Mouse (Mus musculus): ENCODE results near the gene Mtfr1l. TPM values are rescaled to one million over a fixed set of nuclear protein-coding genes. Genes with fewer than 3 reads are reported as not detected.
A peak's percentile ranks its signal among the peaks of the same experiment; 100 is the strongest.

Mtfr1l gene
- polyA plus RNA-seq, 1 experiment from 2014 or later, result 130 TPM

- Histone ChIP-seq H3K4me3 (ENCODE audit: low read length) (no peak overlapping the region), H3K27me3 (ENCODE audit: control insufficient read depth, insufficient read depth, low read length) (no peaks in the 10 kb centered on the region), H3K9me3 (ENCODE audit: control insufficient read depth, low read length) (no peaks in the 10 kb centered on the region), H3K27ac (ENCODE audit: low read depth, low read length) (no peak overlapping the region), H3K36me3 (ENCODE audit: control insufficient read depth, insufficient read depth, low read length) (no peaks in the 10 kb centered on the region), H3K9ac (ENCODE audit: low read depth, low read length) (no peak overlapping the region), H3K4me2 (replicated peaks; ENCODE audit: low read depth, low read length) (no peak overlapping the region), H3K4me1 (ENCODE audit: control insufficient read depth, insufficient read depth, low read length) (no peaks in the 10 kb centered on the region)
- ATAC-seq (ENCODE audit: low FRiP score, low TSS enrichment), result no peak
- 100% methylated on average over 2 of the region's 2 CpGs for WGBS
Observed at GRCm38 (mm10) chr4:134562014-134562413, 26.8 kb upstream of the Mtfr1l start.

DNA sequence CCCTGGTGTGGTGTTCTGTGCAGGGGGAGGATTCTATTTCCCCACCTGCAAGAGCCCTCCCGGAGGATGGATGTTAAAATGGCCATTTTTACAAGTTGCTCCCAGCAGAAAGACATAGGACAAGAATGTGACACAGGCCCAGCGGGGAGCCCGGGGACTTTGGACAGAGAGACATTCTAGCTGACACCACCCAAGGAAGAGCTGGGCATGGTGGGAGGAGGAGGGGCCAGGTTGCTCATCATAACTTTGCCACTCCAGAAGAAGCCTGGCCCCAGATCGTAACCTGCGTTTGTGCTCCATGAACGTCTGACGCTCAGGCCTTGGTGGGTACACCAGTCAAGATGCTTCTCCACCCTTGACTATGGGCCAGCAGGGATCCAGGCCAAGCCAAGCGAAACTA, 25.5 kb upstream of the Mtfr1l start:
- H3K27me3 ChIP-seq (ENCODE audit: control insufficient read depth, insufficient read depth, low read length), result no peaks in the 10 kb centered on the region
- WGBS, result 90% methylated on average over 8 of the region's 8 CpGs
- H3K9me3 ChIP-seq (ENCODE audit: control insufficient read depth, low read length), result no peaks in the 10 kb centered on the region
- no peak for ATAC-seq (ENCODE audit: low FRiP score, low TSS enrichment)
- no peaks in the 10 kb centered on the region for H3K36me3 ChIP-seq (ENCODE audit: control insufficient read depth, insufficient read depth, low read length)
- H3K4me2 ChIP-seq (replicated peaks; ENCODE audit: low read depth, low read length), result no peak overlapping the region
- H3K4me1 ChIP-seq (ENCODE audit: control insufficient read depth, insufficient read depth, low read length), result no peaks in the 10 kb centered on the region
- H3K27ac ChIP-seq (ENCODE audit: low read depth, low read length), result no peak overlapping the region
- no peak overlapping the region for H3K4me3 ChIP-seq (ENCODE audit: low read length)
- no peak overlapping the region for H3K9ac ChIP-seq (ENCODE audit: low read depth, low read length)

DNA sequence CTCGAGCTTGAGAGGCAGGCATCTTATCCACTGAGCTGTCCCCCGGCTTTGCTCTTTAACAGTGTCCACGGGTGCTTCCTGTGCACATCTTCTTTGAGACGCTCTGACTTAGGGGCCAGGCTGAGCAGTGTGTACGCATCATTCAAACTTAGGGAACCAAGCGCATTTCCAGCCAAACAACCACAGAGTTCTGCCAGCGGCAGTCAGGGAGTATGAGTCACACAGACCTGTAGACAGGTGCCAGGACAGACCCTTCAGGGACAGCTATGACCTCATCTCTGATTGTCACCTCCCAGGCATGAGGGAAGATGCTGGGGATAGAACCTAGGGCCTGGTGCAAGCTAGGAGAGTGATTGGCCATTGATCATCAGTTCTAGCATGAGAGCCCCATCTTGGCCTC, 24.0 kb upstream of the Mtfr1l start:
- Histone ChIP-seq H3K27ac (ENCODE audit: low read depth, low read length) (no peak overlapping the region), H3K36me3 (ENCODE audit: control insufficient read depth, insufficient read depth, low read length) (no peaks in the 10 kb centered on the region), H3K4me3 (ENCODE audit: low read length) (no peak overlapping the region), H3K4me2 (replicated peaks; ENCODE audit: low read depth, low read length) (no peak overlapping the region), H3K9ac (ENCODE audit: low read depth, low read length) (no peak overlapping the region), H3K4me1 (ENCODE audit: control insufficient read depth, insufficient read depth, low read length) (no peaks in the 10 kb centered on the region), H3K27me3 (ENCODE audit: control insufficient read depth, insufficient read depth, low read length) (no peaks in the 10 kb centered on the region), H3K9me3 (ENCODE audit: control insufficient read depth, low read length) (no peaks in the 10 kb centered on the region)
- ATAC-seq (ENCODE audit: low FRiP score, low TSS enrichment), result no peak
- 82% methylated on average over 7 of the region's 7 CpGs for WGBS

DNA sequence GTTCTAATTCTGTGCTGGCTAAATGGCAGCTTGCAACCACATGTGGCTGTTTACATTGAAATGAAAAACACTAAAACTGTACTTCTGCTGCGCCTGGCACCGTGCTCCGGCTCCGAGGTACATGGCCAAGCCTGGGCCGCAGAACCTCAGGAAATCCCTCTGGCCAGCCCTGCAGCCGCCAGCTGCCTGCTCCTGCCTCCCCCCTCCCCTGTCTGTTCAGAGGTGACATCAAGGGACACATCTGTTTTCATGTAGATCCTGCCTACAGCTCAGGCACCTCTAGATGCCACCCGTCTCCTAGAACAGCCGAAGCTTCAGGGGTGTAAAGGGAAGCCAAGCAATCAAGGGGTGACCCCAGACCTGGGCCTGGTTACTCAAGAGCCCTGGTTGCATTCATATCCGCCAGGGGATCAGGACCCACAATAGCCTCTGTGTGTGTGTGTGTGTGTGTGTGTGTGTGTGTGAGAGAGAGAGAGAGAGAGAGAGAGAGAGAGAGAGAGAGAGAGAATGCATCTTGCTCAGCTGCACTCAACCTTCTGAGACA, 23.5 kb upstream of the Mtfr1l start:
- H3K4me2 ChIP-seq (replicated peaks; ENCODE audit: low read depth, low read length), result no peak overlapping the region
- no peaks in the 10 kb centered on the region for H3K27me3 ChIP-seq (ENCODE audit: control insufficient read depth, insufficient read depth, low read length)
- no peak overlapping the region for H3K9ac ChIP-seq (ENCODE audit: low read depth, low read length)
- no peaks in the 10 kb centered on the region for H3K36me3 ChIP-seq (ENCODE audit: control insufficient read depth, insufficient read depth, low read length)
- H3K27ac ChIP-seq (ENCODE audit: low read depth, low read length), result no peak overlapping the region
- ATAC-seq (ENCODE audit: low FRiP score, low TSS enrichment), result no peak
- H3K4me1 ChIP-seq (ENCODE audit: control insufficient read depth, insufficient read depth, low read length), result no peaks in the 10 kb centered on the region
- WGBS, result 56% methylated on average over 9 of the region's 9 CpGs
- no peaks in the 10 kb centered on the region for H3K9me3 ChIP-seq (ENCODE audit: control insufficient read depth, low read length)
- no peak overlapping the region for H3K4me3 ChIP-seq (ENCODE audit: low read length)

DNA sequence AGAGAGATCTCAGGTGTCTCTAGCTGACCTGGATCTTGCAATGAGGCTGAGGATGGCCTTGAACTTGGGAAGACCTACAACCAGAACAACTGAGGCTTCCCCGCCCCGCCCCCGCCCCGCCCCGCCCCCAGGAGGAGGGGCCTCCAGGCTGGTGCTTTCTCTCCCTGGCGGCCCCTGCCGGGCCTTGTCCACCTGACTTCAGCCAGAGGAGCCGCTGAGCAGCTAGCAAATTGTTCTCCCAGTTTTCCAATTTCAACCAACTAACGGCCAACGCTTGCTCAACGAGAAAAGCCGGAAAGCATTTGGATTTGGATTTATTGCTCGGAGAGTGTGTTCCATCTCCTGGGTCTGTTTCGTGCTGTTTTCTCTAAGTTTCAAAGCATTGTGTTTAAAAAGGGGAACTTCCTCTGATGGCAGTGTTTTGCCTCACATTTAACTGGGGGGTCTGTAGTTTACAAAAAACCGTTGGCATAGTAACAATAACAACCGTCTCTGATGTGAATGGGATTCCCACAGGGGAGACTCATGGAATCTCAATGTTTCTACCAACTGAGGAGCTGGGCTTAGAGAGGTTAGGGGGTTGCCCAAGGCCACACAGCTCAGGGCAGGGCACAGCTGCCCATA, 22.6 kb upstream of the Mtfr1l start:
- no peak overlapping the region for H3K4me2 ChIP-seq (replicated peaks; ENCODE audit: low read depth, low read length)
- no peak overlapping the region for H3K4me3 ChIP-seq (ENCODE audit: low read length)
- no peak overlapping the region for H3K27ac ChIP-seq (ENCODE audit: low read depth, low read length)
- no peak for ATAC-seq (ENCODE audit: low FRiP score, low TSS enrichment)
- no peak overlapping the region for H3K9ac ChIP-seq (ENCODE audit: low read depth, low read length)
- WGBS, result 19% methylated on average over 15 of the region's 16 CpGs
- H3K4me1 ChIP-seq (ENCODE audit: control insufficient read depth, insufficient read depth, low read length), result no peaks in the 10 kb centered on the region
- no peaks in the 10 kb centered on the region for H3K36me3 ChIP-seq (ENCODE audit: control insufficient read depth, insufficient read depth, low read length)
- H3K9me3 ChIP-seq (ENCODE audit: control insufficient read depth, low read length), result no peaks in the 10 kb centered on the region
- H3K27me3 ChIP-seq (ENCODE audit: control insufficient read depth, insufficient read depth, low read length), result no peaks in the 10 kb centered on the region

DNA sequence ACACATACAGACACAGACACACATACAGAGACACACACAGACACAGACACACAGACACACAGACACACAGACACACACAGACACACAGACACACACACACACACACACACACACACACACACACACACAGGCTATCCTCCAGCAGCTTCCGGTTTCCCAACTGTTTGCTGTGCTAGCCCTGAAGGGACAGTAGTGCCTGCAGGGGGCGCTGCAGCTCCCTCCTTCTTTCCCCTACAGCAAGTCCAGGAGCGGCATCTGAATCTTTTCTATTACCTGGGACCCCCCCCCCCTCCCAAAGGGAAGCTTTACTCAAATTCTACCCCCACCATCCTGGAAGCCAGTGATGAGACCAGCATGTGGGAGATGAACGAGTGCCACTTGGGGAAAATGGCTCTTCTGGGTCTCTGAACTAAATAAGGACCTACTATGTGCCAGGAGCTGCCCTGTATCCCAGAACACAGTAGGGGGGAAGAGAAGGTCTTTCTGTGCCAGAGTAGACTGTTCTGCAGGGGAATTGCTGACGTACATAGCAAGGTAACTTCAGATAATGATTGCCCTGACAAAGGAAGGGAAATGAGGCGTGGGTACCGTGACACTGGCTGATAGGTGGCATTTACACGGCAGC, 20.9 kb upstream of the Mtfr1l start:
- Histone ChIP-seq H3K36me3 (ENCODE audit: control insufficient read depth, insufficient read depth, low read length) (no peaks in the 10 kb centered on the region), H3K4me2 (replicated peaks; ENCODE audit: low read depth, low read length) (no peak overlapping the region), H3K27me3 (ENCODE audit: control insufficient read depth, insufficient read depth, low read length) (no peaks in the 10 kb centered on the region), H3K9me3 (ENCODE audit: control insufficient read depth, low read length) (no peaks in the 10 kb centered on the region), H3K27ac (ENCODE audit: low read depth, low read length) (no peak overlapping the region), H3K9ac (ENCODE audit: low read depth, low read length) (no peak overlapping the region), H3K4me3 (ENCODE audit: low read length) (no peak overlapping the region), H3K4me1 (ENCODE audit: control insufficient read depth, insufficient read depth, low read length) (0 out of 2 replicates have a peak, but pooled peaks cover 7% of the 10 kb centered on the region)
- ATAC-seq (ENCODE audit: low FRiP score, low TSS enrichment), result no peak
- WGBS, result 51% methylated on average over 8 of the region's 8 CpGs

DNA sequence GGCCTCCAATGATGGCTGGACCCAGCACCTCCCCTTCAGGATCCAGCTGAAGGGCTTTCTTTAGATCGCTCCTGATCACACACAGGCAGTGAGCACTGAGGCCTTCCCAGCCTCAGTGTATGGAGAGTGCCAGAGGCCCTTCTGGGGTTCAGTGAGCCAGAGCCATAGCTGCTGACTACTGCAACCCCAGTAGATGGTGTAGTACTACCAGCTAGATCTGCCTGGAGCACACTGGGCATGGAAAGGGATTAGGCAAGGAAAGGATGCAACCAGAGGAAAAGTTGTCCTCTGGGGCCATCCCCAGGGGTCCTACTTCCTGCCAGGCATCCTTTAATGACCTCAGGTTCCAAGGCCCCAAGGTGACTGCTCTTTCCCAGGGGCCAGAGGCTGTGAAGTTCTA, 18.4 kb upstream of the Mtfr1l start:
- Histone ChIP-seq H3K36me3 (ENCODE audit: control insufficient read depth, insufficient read depth, low read length) (peaks cover 4% of the 10 kb centered on the region; the same call in 1 of the 2 replicates), H3K4me3 (ENCODE audit: low read length) (no peak overlapping the region), H3K27me3 (ENCODE audit: control insufficient read depth, insufficient read depth, low read length) (no peaks in the 10 kb centered on the region), H3K27ac (ENCODE audit: low read depth, low read length) (no peak overlapping the region), H3K9ac (ENCODE audit: low read depth, low read length) (no peak overlapping the region), H3K4me2 (replicated peaks; ENCODE audit: low read depth, low read length) (no peak overlapping the region), H3K9me3 (ENCODE audit: control insufficient read depth, low read length) (peaks cover 6% of the 10 kb centered on the region; the same call in 1 of the 2 replicates), H3K4me1 (ENCODE audit: control insufficient read depth, insufficient read depth, low read length) (0 out of 2 replicates have a peak, but pooled peaks cover 9% of the 10 kb centered on the region)
- WGBS, result 88% methylated on average over 1 of the region's 1 CpGs
- no peak for ATAC-seq (ENCODE audit: low FRiP score, low TSS enrichment)

DNA sequence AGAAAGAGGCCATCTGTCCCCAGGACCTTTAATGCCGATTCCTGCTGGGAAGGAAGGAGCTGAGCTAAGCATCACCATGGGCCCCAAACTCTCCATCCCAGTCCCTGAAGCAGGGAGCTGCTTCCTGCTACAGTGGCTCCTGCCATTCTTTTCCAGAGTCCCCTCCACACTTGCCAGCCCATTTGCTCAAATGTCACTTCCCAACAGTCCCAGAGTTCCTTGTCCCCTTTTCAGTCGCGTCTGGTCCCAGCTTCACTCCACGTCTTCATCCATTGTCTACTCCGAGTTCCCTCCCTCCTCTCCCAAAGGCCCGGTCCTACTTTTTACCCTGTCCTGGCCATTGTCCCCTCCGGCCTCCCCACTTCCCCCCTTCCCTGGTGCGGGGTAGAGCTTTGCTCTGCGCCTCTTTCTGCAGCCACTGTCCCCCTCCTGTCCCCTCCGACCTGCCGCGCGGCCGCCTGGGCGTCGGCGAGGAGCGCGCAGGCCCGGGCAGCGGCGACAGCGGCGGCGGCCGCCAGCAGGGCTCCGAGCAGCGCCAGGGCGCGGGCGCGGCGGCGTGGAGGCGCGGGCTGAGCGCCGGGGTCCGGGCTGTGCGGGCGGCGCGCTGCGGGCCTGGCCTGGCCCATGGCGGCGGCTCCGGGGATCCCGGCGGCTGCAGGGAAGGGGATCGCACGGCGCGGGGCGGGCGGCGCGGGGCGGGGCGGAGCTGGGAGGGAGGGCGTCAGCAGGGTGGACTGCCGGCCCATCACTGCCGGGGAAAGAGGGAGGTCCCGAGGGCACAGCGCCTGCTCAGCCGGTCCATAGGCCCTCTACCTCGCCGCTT, 16.5 kb upstream of the Mtfr1l start, which contains the start of gene Selenon:
Gene Selenon, minus strand, starts transcription at position 673 of the 823 bp plus-strand sequence.
- Histone ChIP-seq H3K4me3 (ENCODE audit: low read length) (peak within 1 kb of the TSS; percentile 76), H3K4me2 (replicated peaks; ENCODE audit: low read depth, low read length) (peak within 1 kb of the TSS; percentile 78), H3K9ac (ENCODE audit: low read depth, low read length) (peak within 1 kb of the TSS; percentile 95), H3K27me3 (ENCODE audit: control insufficient read depth, insufficient read depth, low read length) (no peaks in the 10 kb centered on the region), H3K9me3 (ENCODE audit: control insufficient read depth, low read length) (peaks cover 6% of the 10 kb centered on the region; the same call in 1 of the 2 replicates), H3K4me1 (ENCODE audit: control insufficient read depth, insufficient read depth, low read length) (0 out of 2 replicates have a peak, but pooled peaks cover 9% of the 10 kb centered on the region), H3K36me3 (ENCODE audit: control insufficient read depth, insufficient read depth, low read length) (peaks cover 13% of the 10 kb centered on the region), H3K27ac (ENCODE audit: low read depth, low read length) (peak within 1 kb of the TSS; percentile 73; the same call in 1 of the 2 replicates)
- under 1% methylated on average over 56 of the region's 67 CpGs for WGBS
- peak; percentile 91 for ATAC-seq (ENCODE audit: low FRiP score, low TSS enrichment)

All from kidney, embryonic 14.5 days (tissue).